Mouse (Mus musculus) megakaryocyte, embryonic 14.5 days (primary cell): ENCODE results near the gene Plcb4.

Experiments
- FLI1 ChIP-seq: IDR thresholded peaks from 2 replicates; pipeline ENCODE4 v1.6.1; 2012; ENCODE audit warnings: low read length, inconsistent platforms, mixed read lengths
- GATA1 ChIP-seq: IDR thresholded peaks from 3 replicates; pipeline ENCODE4 v1.6.1; 2012; ENCODE audit warnings: mixed read lengths, low read length, inconsistent platforms, borderline replicate concordance

- no peak for TF ChIP-seq FLI1
- TF ChIP-seq GATA1: no peak
These were observed 8.7 kb downstream of the Plcb4 start for GRCm38 (mm10) chr2:135667496-135667895.
